Mouse (Mus musculus): Measurements from ENCODE around the gene Nos1. TPM values are rescaled to one million over a fixed set of nuclear protein-coding genes. Genes with fewer than 3 reads are reported as not detected.

The Nos1 gene
- polyA plus RNA-seq, 1 experiment from 2014 or later: 1.3 TPM

DNA sequence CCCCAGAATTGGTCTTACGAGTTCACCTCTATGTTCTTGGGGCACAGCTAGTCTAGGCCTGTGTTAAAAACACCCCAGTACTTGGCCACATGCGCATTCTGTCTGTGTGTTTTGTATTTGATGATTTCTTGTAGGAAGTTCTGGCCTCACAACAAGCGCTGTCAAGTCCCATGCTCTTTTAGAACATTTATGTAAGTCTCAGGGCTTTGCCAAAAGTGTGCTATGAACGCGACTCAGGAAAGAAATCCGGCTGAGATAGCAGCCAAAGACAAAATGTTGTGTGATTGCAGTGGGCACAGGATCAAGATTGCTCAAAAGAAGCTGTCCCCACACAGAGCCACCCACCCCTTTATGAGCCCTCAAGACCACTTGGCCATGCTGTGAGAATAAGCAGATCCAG lies 212.7 kb downstream of the Nos1 start:
- H3K27ac ChIP-seq: no peak overlapping the region
- peaks cover 99% of the 10 kb centered on the region for H3K36me3 ChIP-seq
- no peak overlapping the region for H3K4me2 ChIP-seq (replicated peaks)
- no peaks in the 10 kb centered on the region for H3K4me1 ChIP-seq (replicated peaks)
- H3K4me3 ChIP-seq (replicated peaks): no peak overlapping the region
- H3K27me3 ChIP-seq: no peaks in the 10 kb centered on the region
- H3K9me3 ChIP-seq: no peaks in the 10 kb centered on the region
- no peak for ATAC-seq
- whole genome bisulfite sequencing: 96% methylated on average over 6 of the region's 6 CpGs
- no peak overlapping the region for H3K9ac ChIP-seq (replicated peaks)

DNA sequence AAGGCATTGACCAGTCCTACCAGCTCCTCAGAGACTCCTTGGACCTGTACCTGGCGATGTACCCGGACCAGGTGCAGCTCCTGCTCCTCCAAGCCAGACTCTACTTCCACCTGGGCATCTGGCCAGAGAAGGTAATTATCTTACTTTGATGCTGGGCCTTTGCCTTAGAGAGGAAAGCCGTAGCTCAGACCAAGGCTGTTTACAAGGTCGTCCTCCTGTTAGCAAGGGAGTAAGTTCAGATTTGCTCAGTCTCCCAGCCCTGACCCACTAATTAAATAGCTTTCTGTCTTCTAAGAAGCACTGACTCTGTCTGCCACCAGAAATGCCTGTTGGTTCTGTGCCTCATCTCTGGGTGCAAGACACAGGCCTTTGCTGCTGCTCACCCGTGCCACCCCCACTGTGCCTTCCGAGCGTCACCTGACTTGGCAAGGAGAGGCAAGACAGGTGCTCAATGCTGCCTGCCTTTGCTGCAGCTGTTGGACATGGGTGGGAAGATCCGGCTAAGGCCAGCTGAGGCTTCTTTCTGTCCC lies 214.6 kb downstream of the Nos1 start:
- H3K9ac ChIP-seq (replicated peaks): no peak overlapping the region
- ATAC-seq: no peak
- H3K4me2 ChIP-seq (replicated peaks): no peak overlapping the region
- H3K27me3 ChIP-seq: no peaks in the 10 kb centered on the region
- H3K27ac ChIP-seq: no peak overlapping the region
- 95% methylated on average over 8 of the region's 8 CpGs for WGBS
- H3K4me3 ChIP-seq (replicated peaks): no peak overlapping the region
- no peaks in the 10 kb centered on the region for H3K4me1 ChIP-seq (replicated peaks)
- no peaks in the 10 kb centered on the region for H3K9me3 ChIP-seq
- H3K36me3 ChIP-seq: peaks cover 99% of the 10 kb centered on the region

- Histone ChIP-seq H3K27ac (no peak overlapping the region), H3K27me3 (no peaks in the 10 kb centered on the region), H3K9ac (replicated peaks) (no peak overlapping the region), H3K4me1 (replicated peaks) (no peaks in the 10 kb centered on the region), H3K4me2 (replicated peaks) (no peak overlapping the region), H3K36me3 (peaks cover 99% of the 10 kb centered on the region), H3K4me3 (replicated peaks) (no peak overlapping the region), H3K9me3 (no peaks in the 10 kb centered on the region)
- no peak for ATAC-seq
- WGBS: 90% methylated on average over 6 of the region's 6 CpGs
Observed at GRCm38 (mm10) chr5:117995911-117996310, 215.1 kb downstream of the Nos1 start.

GRCm38 (mm10) chr5:117996581-117996980 lies 215.7 kb downstream of the Nos1 start:
- ATAC-seq: no peak
- Histone ChIP-seq H3K9ac (replicated peaks) (no peak overlapping the region), H3K9me3 (no peaks in the 10 kb centered on the region), H3K27ac (no peak overlapping the region), H3K36me3 (peaks cover 99% of the 10 kb centered on the region), H3K4me3 (replicated peaks) (no peak overlapping the region), H3K4me2 (replicated peaks) (no peak overlapping the region), H3K27me3 (no peaks in the 10 kb centered on the region), H3K4me1 (replicated peaks) (no peaks in the 10 kb centered on the region)
- 82% methylated on average over 6 of the region's 6 CpGs for WGBS

DNA sequence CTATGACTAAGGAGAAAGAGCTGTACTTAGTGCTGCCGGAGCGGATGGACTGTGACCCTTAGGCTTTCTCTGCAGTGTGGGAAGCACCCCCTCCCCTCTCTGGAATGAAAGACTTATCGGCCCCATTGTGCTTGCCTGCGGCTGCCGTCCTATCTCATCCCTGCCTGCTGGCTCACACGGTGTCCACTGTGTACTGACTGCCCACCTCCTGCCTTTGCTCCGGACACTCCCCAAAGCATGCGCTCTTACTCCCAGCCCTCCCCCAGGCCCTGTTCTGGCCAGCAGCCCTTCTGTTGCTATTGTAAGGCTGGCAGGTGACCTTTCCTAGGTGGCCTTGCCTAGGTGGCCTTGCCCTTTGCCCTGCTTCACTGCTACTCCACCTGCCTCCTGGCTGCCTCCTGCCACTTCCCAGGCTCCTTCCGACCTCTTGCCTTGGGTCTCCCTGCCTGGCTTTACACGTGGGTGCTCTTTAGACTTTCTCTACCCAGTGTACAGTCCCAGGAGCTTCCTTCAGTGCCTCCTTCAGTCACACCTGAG lies 216.7 kb downstream of the Nos1 start:
- no peak overlapping the region for H3K4me3 ChIP-seq (replicated peaks)
- no peaks in the 10 kb centered on the region for H3K4me1 ChIP-seq (replicated peaks)
- H3K27ac ChIP-seq: no peak overlapping the region
- ATAC-seq: no peak
- H3K9me3 ChIP-seq: no peaks in the 10 kb centered on the region
- no peak overlapping the region for H3K4me2 ChIP-seq (replicated peaks)
- peaks cover 99% of the 10 kb centered on the region for H3K36me3 ChIP-seq
- H3K9ac ChIP-seq (replicated peaks): no peak overlapping the region
- 49% methylated on average over 10 of the region's 10 CpGs for WGBS
- no peaks in the 10 kb centered on the region for H3K27me3 ChIP-seq

DNA sequence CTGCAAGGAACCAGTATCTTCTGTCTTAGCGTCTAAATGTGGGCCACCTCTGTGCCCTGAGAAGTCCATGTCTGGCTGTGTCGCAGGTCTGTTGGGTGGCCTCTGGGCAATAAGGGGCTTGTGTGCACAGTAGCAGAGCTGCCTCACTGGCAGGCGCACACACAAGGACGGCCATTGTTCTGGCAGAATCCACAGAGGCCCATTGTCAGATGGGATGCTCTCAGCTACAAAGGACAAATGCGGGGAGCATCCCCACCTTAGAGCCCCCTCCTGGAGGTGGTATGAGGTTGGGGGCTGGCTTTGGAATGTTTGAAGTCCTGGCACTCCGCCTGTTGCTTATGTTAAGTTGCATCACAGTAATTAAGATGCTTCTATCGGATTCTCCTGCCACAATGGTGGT lies 218.2 kb downstream of the Nos1 start:
- 74% methylated on average over 7 of the region's 7 CpGs for WGBS
- no peak overlapping the region for H3K4me2 ChIP-seq (replicated peaks)
- H3K9me3 ChIP-seq: no peaks in the 10 kb centered on the region
- no peak for ATAC-seq
- no peak overlapping the region for H3K4me3 ChIP-seq (replicated peaks)
- H3K9ac ChIP-seq (replicated peaks): no peak overlapping the region
- H3K36me3 ChIP-seq: peaks cover 99% of the 10 kb centered on the region
- H3K4me1 ChIP-seq (replicated peaks): no peaks in the 10 kb centered on the region
- H3K27me3 ChIP-seq: no peaks in the 10 kb centered on the region
- H3K27ac ChIP-seq: no peak overlapping the region

DNA sequence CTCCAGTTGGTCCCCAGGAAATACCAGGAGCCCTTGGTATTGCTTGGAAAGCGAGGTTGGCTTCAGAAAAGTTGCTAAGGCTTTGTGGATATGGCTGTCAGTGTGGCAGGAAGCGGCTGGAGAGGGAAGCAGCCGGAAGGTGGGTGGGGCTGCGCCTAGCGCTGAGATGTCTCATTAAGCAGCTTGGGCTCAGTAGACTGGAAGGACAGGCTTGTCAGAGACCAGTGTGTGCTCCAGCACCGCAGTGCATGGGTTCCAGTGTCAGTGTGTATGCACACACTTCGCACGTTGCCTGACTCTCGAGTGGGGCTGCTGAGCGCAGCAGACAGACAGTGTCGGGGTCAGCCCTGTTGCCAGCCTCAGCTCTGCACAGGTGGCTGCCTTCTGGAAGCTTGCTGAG lies 218.8 kb downstream of the Nos1 start:
- ATAC-seq: no peak
- no peaks in the 10 kb centered on the region for H3K4me1 ChIP-seq (replicated peaks)
- H3K27me3 ChIP-seq: no peaks in the 10 kb centered on the region
- peaks cover 98% of the 10 kb centered on the region for H3K36me3 ChIP-seq
- H3K9ac ChIP-seq (replicated peaks): no peak overlapping the region
- no peak overlapping the region for H3K27ac ChIP-seq
- no peaks in the 10 kb centered on the region for H3K9me3 ChIP-seq
- no peak overlapping the region for H3K4me2 ChIP-seq (replicated peaks)
- no peak overlapping the region for H3K4me3 ChIP-seq (replicated peaks)
- 85% methylated on average over 11 of the region's 11 CpGs for WGBS

DNA sequence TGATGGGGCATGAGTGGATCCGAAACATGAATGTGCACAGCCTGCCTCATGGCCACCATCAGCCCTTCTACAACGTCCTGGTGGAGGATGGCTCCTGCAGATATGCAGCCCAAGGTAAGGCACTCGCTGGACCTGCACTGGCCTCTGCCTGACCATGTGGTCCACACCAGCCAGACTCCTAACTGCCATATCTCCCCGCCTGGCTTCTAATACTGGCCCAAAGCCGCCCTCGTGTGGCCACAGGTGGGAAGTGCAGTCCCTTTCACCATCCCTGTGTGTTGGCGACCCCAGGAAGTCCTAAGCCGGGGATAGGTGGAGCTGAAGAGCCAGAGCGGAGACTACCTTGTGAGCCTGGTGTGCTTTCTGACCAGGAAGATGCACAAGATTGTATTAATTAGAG lies 221.2 kb downstream of the Nos1 start:
- H3K36me3 ChIP-seq: peaks cover 98% of the 10 kb centered on the region
- no peaks in the 10 kb centered on the region for H3K9me3 ChIP-seq
- H3K27ac ChIP-seq: no peak overlapping the region
- H3K27me3 ChIP-seq: no peaks in the 10 kb centered on the region
- peak; percentile 62 for ATAC-seq
- no peaks in the 10 kb centered on the region for H3K4me1 ChIP-seq (replicated peaks)
- H3K4me2 ChIP-seq (replicated peaks): no peak overlapping the region
- WGBS: 34% methylated on average over 9 of the region's 9 CpGs
- no peak overlapping the region for H3K4me3 ChIP-seq (replicated peaks)
- H3K9ac ChIP-seq (replicated peaks): no peak overlapping the region

DNA sequence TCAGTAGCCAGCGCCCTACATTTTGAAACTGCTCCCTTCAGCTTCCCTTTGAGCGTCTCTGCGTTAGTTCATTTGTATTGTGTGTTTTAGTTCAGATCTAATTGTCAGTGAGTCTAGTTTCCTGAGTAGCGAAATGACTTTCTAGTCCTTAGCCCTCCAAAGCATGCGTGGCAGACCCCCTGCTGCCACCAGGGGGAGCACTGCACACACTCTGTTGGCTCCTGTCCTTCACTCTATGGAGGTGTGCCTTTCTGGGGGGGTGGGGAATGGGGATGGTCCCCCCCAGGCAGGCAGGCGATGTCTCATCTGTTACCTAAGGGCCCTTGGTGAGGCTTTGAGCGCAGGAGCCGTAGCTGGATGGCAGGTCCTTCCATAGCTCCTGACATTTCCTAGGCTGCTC lies 223.8 kb downstream of the Nos1 start:
- WGBS: 81% methylated on average over 8 of the region's 8 CpGs
- Histone ChIP-seq H3K4me1 (replicated peaks) (no peaks in the 10 kb centered on the region), H3K27ac (no peak overlapping the region), H3K27me3 (no peaks in the 10 kb centered on the region), H3K9ac (replicated peaks) (no peak overlapping the region), H3K9me3 (no peaks in the 10 kb centered on the region), H3K4me2 (replicated peaks) (no peak overlapping the region), H3K4me3 (replicated peaks) (no peak overlapping the region), H3K36me3 (peaks cover 98% of the 10 kb centered on the region)
- no peak for ATAC-seq

- Histone ChIP-seq H3K4me3 (replicated peaks) (no peak overlapping the region), H3K9ac (replicated peaks) (no peak overlapping the region), H3K4me2 (replicated peaks) (no peak overlapping the region), H3K36me3 (peaks cover 96% of the 10 kb centered on the region), H3K9me3 (no peaks in the 10 kb centered on the region), H3K27ac (no peak overlapping the region), H3K4me1 (replicated peaks) (peaks cover 6% of the 10 kb centered on the region; the same call in 1 of the 2 replicates), H3K27me3 (no peaks in the 10 kb centered on the region)
- ATAC-seq: no peak
- 77% methylated on average over 1 of the region's 1 CpGs for WGBS
Observed at GRCm38 (mm10) chr5:118005728-118006127, 224.9 kb downstream of the Nos1 start.

- H3K27ac ChIP-seq: no peak overlapping the region
- H3K27me3 ChIP-seq: no peaks in the 10 kb centered on the region
- H3K4me1 ChIP-seq (replicated peaks): peaks cover 18% of the 10 kb centered on the region; the same call in 1 of the 2 replicates
- no peak for ATAC-seq
- 95% methylated on average over 13 of the region's 13 CpGs for WGBS
- no peak overlapping the region for H3K4me2 ChIP-seq (replicated peaks)
- H3K9ac ChIP-seq (replicated peaks): no peak overlapping the region
- H3K4me3 ChIP-seq (replicated peaks): no peak overlapping the region
- H3K9me3 ChIP-seq: no peaks in the 10 kb centered on the region
- H3K36me3 ChIP-seq: peaks cover 74% of the 10 kb centered on the region
Observed at GRCm38 (mm10) chr5:118008344-118008743, 227.5 kb downstream of the Nos1 start.

Measured in midbrain, embryonic 13.5 days (tissue).